Mouse (Mus musculus): ENCODE results near the gene Glul.

DNA sequence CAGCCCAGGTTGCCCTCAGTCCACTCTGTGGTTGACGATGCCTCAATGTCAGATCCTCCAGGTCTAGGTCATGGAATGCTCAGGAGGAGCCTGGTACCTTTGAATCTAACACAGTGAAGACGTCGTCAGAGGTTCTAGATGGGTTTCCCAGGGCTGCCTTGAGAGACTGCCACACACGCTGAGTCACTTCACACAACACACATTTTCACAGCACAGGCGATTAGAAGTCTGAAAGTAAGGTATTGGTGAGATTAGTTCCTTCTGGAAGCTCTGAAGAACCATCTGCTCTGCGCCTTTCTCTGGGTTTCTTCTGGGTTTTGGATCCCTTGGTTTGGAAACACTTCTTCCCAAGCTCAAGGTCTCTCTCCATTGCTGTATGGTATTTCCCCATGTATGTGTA lies 48.1 kb downstream of the Glul start:
- TF ChIP-seq CTCF (IDR thresholded peaks at IDR 0.05; ENCODE audit: low read depth) (no peak), EP300 (IDR thresholded peaks at IDR 0.05; ENCODE audit: low read depth) (no peak)
